Mouse (Mus musculus) small intestine, adult 2 months (tissue): ENCODE results near the gene Lsamp. TPM values are rescaled to one million over a fixed set of nuclear protein-coding genes. Genes with fewer than 3 reads are reported as not detected.

Experiments used
- H3K27ac ChIP-seq: fragments of 200-500 bp; 2 replicates; pipeline ENCODE4 v1.5.1; 2012; ENCODE audit warnings: low read depth, low read length, control low read depth, inconsistent platforms; ENCODE audit not compliant: insufficient read depth
- H3K27me3 ChIP-seq: fragments of 200-500 bp; 2 replicates; pipeline ENCODE4 v1.6.1; 2012; ENCODE audit warnings: mild to moderate bottlenecking, moderate library complexity, low read length, inconsistent platforms; ENCODE audit not compliant: control insufficient read depth, insufficient read depth
- H3K36me3 ChIP-seq: fragments of 200-500 bp; 2 replicates; pipeline ENCODE4 v1.6.1; 2012; ENCODE audit warnings: mild to moderate bottlenecking, low read length, control low read depth, inconsistent platforms; ENCODE audit not compliant: control insufficient read depth, insufficient read depth
- H3K4me1 ChIP-seq: fragments of 200-500 bp; 2 replicates; pipeline ENCODE4 v1.6.1; 2012; ENCODE audit warnings: low read length, inconsistent platforms, mixed read lengths; ENCODE audit not compliant: control insufficient read depth, insufficient read depth, insufficient read length
- H3K4me3 ChIP-seq: fragments of 200-500 bp; 2 replicates; pipeline ENCODE4 v1.5.1; 2012; ENCODE audit warnings: low read depth, mild to moderate bottlenecking, control low read depth, inconsistent platforms, low read length, moderate library complexity
- CTCF ChIP-seq: fragments of 200-500 bp; IDR thresholded peaks from 2 replicates; pipeline ENCODE4 v1.5.1; 2012; ENCODE audit warnings: low read depth, mild to moderate bottlenecking, control low read depth, inconsistent platforms, low read length, moderate library complexity, mixed read lengths; ENCODE audit not compliant: insufficient replicate concordance, insufficient read length; ENCODE audit errors: extremely low read depth
- POLR2A ChIP-seq: fragments of 200-500 bp; IDR thresholded peaks from 2 replicates; pipeline ENCODE4 v1.6.1; 2012; ENCODE audit warnings: low read depth, mild to moderate bottlenecking, control low read depth, inconsistent platforms, low read length, moderate library complexity
- WGBS: fragments of 180-500 bp; shearing (Covaris S2); methylation state at CpG from one replicate; pipeline ENCODE4 v1.1.7; 2018; 5-methylcytosine and 5-hydroxymethylcytosine counted together
- polyA plus RNA-seq: library from polyadenylated mRNA; depleted of rRNA; stranded (reverse); fragments of >200 nt; gene quantifications from 2 replicates; pipeline ENCODE4 v1.2.3, GENCODE M21; 2012

Lsamp gene
- polyA plus RNA-seq, 1 experiment = 0.08 TPM

GRCm38 (mm10) chr16:41467391-41467790 lies 1483.2 kb downstream of the Lsamp start:
- no peaks in the 10 kb centered on the region for H3K36me3 ChIP-seq
- H3K27me3 ChIP-seq = no peaks in the 10 kb centered on the region
- H3K4me1 ChIP-seq = no peaks in the 10 kb centered on the region
- 67% methylated on average over 2 of the region's 2 CpGs for WGBS
- H3K27ac ChIP-seq = no peak overlapping the region
- no peak overlapping the region for H3K4me3 ChIP-seq
- no peak for TF ChIP-seq POLR2A
- no peak for TF ChIP-seq CTCF

DNA sequence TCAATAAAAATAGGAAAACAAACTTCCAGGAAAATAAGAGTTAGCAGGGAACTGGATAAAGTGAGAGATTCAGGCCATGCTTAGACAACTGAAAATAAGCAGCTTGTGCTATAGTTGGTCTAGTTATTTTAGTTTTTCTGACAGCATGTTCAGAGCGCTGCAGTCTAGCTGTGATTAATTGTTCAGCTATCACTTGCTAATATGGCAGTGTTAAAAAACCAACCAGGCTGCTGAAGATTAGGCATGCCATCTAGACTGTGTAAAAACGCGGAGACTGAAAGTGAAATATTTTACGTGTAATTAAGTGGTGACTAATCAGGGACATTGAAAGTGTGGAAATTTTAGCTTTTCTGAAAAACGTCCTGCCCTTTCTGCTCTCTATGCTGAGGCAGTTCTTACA lies 1494.5 kb downstream of the Lsamp start:
- WGBS = 76% methylated on average over 5 of the region's 5 CpGs
- no peaks in the 10 kb centered on the region for H3K4me1 ChIP-seq
- no peak overlapping the region for H3K27ac ChIP-seq
- H3K4me3 ChIP-seq = no peak overlapping the region
- H3K27me3 ChIP-seq = no peaks in the 10 kb centered on the region
- no peaks in the 10 kb centered on the region for H3K36me3 ChIP-seq
- TF ChIP-seq POLR2A (no peak), CTCF (no peak)

DNA sequence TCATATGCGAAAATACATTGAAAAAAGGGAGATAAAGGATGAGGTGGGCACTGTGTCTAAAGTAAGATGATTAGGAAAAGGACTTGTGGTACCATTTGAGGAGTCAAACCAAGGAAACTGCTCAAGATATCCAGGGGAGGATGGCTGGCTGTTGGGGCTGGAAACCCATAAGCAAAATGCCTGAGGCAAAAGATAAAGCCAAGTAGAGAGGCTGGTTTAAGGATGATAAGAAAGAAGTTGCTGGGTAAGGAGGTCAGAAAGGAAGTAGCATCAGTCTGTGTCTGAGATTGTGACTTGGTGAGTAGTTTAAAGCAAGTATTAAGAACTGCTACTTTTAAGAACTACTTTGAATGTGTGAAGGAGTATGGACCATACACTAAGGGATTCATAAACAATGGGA lies 1497.7 kb downstream of the Lsamp start:
- TF ChIP-seq CTCF (no peak), POLR2A (no peak)

GRCm38 (mm10) chr16:41510915-41511552 lies 1526.9 kb downstream of the Lsamp start:
- no peaks in the 10 kb centered on the region for H3K27me3 ChIP-seq
- 43% methylated on average over 6 of the region's 6 CpGs for WGBS
- TF ChIP-seq POLR2A (no peak), CTCF (no peak)

More for the DNA sequence above, 1497.7 kb downstream of the Lsamp start:
- Histone ChIP-seq H3K36me3 (no peaks in the 10 kb centered on the region), H3K27ac (no peak overlapping the region), H3K4me3 (no peak overlapping the region), H3K4me1 (no peaks in the 10 kb centered on the region), H3K27me3 (no peaks in the 10 kb centered on the region)
- WGBS = 75% methylated on average over 1 of the region's 1 CpGs

DNA sequence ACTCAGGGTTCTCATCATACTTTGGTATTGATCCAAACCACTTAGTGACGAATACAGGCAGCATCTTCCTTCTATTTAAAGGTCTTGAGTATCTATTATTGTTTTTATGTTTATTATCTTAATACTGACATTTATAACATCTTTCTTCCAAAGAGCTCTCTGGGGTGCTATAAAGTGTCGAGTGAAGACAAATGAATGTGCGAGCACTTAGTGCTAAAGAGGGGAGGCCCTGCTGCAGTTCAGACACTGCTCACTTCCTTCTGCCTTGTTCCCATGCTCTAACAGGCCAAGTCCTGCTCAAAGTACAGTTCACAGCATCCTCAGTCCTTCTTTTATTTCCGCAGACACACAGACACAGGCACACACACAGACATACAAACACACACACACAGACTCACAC lies 1537.4 kb downstream of the Lsamp start:
- no peaks in the 10 kb centered on the region for H3K4me1 ChIP-seq
- H3K4me3 ChIP-seq = no peak overlapping the region
- H3K27me3 ChIP-seq = no peaks in the 10 kb centered on the region; the same call in 1 of the 2 replicates
- 53% methylated on average over 4 of the region's 4 CpGs for WGBS
- no peaks in the 10 kb centered on the region for H3K36me3 ChIP-seq
- no peak overlapping the region for H3K27ac ChIP-seq
- TF ChIP-seq CTCF (no peak), POLR2A (no peak)

More at GRCm38 (mm10) chr16:41510915-41511552, 1526.9 kb downstream of the Lsamp start:
- Histone ChIP-seq H3K4me3 (no peak overlapping the region), H3K27ac (no peak overlapping the region), H3K4me1 (no peaks in the 10 kb centered on the region), H3K36me3 (no peaks in the 10 kb centered on the region)

- Histone ChIP-seq H3K27me3 (no peaks in the 10 kb centered on the region), H3K4me3 (no peak overlapping the region), H3K36me3 (no peaks in the 10 kb centered on the region), H3K4me1 (no peaks in the 10 kb centered on the region), H3K27ac (no peak overlapping the region)
- TF ChIP-seq CTCF (no peak), POLR2A (no peak)
- WGBS = 66% methylated on average over 10 of the region's 10 CpGs
Observed at GRCm38 (mm10) chr16:41524266-41524665, 1540.1 kb downstream of the Lsamp start.

DNA sequence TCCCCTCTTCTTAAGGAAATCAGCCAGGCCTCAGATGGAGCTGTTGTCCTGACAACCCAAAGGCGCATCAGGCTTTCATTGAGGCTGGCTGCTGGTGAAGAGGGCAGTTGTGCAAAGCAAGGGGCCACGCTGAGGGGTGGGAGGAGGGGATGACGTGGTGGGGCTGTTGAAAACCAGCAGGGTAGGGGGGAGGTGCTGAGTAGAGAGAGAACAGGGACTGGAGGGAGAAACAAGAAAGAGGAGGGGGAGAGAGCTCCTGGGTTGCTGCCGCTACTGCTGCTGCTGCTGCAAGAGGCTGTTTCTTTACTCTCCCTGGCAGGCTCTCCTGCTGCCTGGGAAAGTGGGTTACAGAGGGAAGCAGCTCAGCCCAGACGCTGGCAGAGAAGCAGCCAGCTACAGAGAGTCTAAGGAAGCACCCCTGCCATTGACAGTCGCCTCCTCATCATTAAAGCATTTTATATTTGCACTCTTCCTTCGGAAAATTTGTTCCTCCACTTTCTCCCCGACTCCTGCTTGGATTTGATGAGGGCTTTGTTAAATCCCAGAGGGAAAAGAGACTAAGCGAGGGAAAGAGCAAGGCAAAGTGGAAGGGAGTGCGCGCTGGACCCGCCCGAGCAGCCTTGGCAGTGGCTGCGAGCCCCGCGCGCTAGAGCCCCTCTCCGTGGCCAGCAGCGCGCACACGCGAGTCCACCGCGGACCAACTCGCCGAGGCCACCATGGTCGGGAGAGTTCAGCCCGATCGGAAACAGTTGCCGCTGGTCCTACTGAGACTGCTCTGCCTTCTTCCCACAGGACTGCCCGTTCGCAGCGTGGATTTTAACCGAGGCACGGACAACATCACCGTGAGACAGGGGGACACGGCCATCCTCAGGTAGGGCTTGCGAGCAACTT lies 1548.7 kb downstream of the Lsamp start:
- no peaks in the 10 kb centered on the region for H3K4me1 ChIP-seq
- 6% methylated on average over 38 of the region's 38 CpGs for WGBS
- H3K4me3 ChIP-seq = peak overlapping the region; percentile 2
- no peak for TF ChIP-seq CTCF
- no peak for TF ChIP-seq POLR2A
- no peak overlapping the region for H3K27ac ChIP-seq
- no peaks in the 10 kb centered on the region for H3K36me3 ChIP-seq
- H3K27me3 ChIP-seq = no peaks in the 10 kb centered on the region
